Mouse (Mus musculus) C2C12 (cell line): ENCODE data around the gene Emp2.

Experiments used
- CEBPB ChIP-seq: IDR thresholded peaks from one replicate; pipeline ENCODE4 v1.6.1; 2011; ENCODE audit warnings: low read depth, mild to moderate bottlenecking, control low read depth, moderate library complexity
- CTCF ChIP-seq: IDR thresholded peaks from one replicate; pipeline ENCODE4 v1.5.1; 2011; ENCODE audit not compliant: control insufficient read depth, insufficient read depth, insufficient read length
- FOSL1 ChIP-seq: IDR thresholded peaks from one replicate; pipeline ENCODE4 v1.8.0; 2011; ENCODE audit warnings: mild to moderate bottlenecking, low read length; ENCODE audit not compliant: poor library complexity, insufficient read depth, severe bottlenecking
- MAX ChIP-seq: IDR thresholded peaks from one replicate; pipeline ENCODE4 v1.6.1; 2011; ENCODE audit warnings: mild to moderate bottlenecking, control low read depth
- MYOD1 ChIP-seq: IDR thresholded peaks from one replicate; pipeline ENCODE4 v1.6.1; 2011; ENCODE audit warnings: low read depth; ENCODE audit not compliant: control insufficient read depth, insufficient read length
- MYOG ChIP-seq: IDR thresholded peaks from one replicate; pipeline ENCODE4 v1.6.1; 2011; ENCODE audit not compliant: control insufficient read depth, insufficient read length; ENCODE audit errors: extremely low read depth
- USF1 ChIP-seq: IDR thresholded peaks from one replicate; pipeline ENCODE4 v1.6.1; 2011; ENCODE audit warnings: low read depth, mild to moderate bottlenecking, control low read depth, moderate library complexity

GRCm38 (mm10) chr16:10316493-10317196 lies 2.9 kb upstream of the Emp2 start:
- TF ChIP-seq CTCF: no peak
- no peak for TF ChIP-seq USF1
- TF ChIP-seq MAX: no peak
- TF ChIP-seq MYOG: no peak
- no peak for TF ChIP-seq MYOD1
- TF ChIP-seq CEBPB: no peak
- TF ChIP-seq FOSL1: no peak
